ENCODE assay signal across 18 mouse cellular contexts in the genomic region with DNA sequence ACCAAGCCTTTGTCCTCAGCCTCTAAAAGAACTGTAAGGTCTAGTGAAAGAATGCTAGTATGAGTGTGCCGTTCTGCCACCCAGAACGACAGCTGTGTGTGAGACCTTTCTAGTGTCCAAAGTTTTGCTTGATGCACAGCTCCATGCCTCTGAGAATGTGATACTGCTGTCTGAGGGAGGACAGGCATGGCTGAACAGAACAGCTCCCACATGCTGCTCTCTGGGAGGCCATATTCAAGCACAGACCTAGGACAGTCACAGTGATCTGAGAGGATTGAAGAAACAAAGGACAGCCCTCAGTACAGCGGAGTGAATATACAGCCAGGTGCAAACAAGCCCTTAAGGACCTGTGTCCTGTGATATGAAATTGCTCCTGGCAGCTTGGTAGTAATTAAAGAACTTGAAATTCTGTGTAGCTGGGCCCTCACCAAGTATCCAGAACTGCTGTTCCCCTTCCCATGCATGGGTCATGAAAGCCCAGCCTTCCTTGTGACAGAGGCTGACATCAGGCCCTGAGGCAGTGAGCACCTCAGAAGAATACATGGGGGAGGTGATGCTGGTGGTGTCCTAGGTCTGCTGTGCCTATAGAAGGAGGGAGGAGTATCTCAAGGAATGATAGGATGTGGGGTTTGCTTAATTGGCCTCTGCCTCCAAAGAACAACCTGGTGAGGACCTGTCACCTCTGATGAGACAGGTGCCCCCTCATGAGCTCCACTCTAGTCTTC. TPM values are rescaled to one million over a fixed set of nuclear protein-coding genes. Genes with fewer than 3 reads are reported as not detected.
"Had no signal": no experiment of that assay in that cellular context is flagged by ENCODE, and none has a peak within 500 bp of the region (broad histone marks: within the 10 kb centered on the region; RNA-seq: fewer than 3 reads in every experiment).

No protein-coding gene starts in this region.

- H3K27me3 ChIP-seq: limb, embryonic 15.5 days; liver, embryonic 13.5 days; lung, embryonic 15.5 days; megakaryocyte, embryonic 14.5 days; neural tube, embryonic 12.5 days had no signal

- H3K4me2 ChIP-seq: limb, embryonic 15.5 days; liver, embryonic 13.5 days; lung, embryonic 15.5 days; midbrain, embryonic 12.5 days; neural tube, embryonic 12.5 days had no signal

- H3K4me3 ChIP-seq: limb, embryonic 15.5 days; liver, embryonic 13.5 days; lung, embryonic 15.5 days; megakaryocyte, embryonic 14.5 days; midbrain, embryonic 12.5 days; neural tube, embryonic 12.5 days had no signal

- H3K27ac ChIP-seq: limb, embryonic 15.5 days; liver, embryonic 13.5 days; lung, embryonic 15.5 days; macrophage; midbrain, embryonic 12.5 days; neural tube, embryonic 12.5 days; stomach, postnatal 0 days had no signal

- H3K9ac ChIP-seq: limb, embryonic 15.5 days; liver, embryonic 13.5 days; liver, postnatal 0 days; lung, embryonic 15.5 days; midbrain, embryonic 12.5 days; neural tube, embryonic 12.5 days had no signal

- ATAC-seq: intestine, embryonic 16.5 days had no signal

- H3K9me3 ChIP-seq: limb, embryonic 15.5 days; liver, embryonic 13.5 days; lung, embryonic 15.5 days; megakaryocyte, embryonic 14.5 days; midbrain, embryonic 12.5 days; neural tube, embryonic 12.5 days had no signal

- H3K4me1 ChIP-seq: limb, embryonic 15.5 days; liver, embryonic 13.5 days; lung, embryonic 15.5 days; megakaryocyte, embryonic 14.5 days; midbrain, embryonic 12.5 days; neural tube, embryonic 12.5 days had no signal

- H3K36me3 ChIP-seq: limb, embryonic 15.5 days; liver, embryonic 13.5 days; lung, embryonic 15.5 days; midbrain, embryonic 12.5 days; neural tube, embryonic 12.5 days had no signal

- DNase-seq: layer of hippocampus, adult 9-11 months had no signal

RNA-seq across cellular contexts. Expression of gene Amer3, which starts 22.0 kb away (rescaled TPM):
- total RNA-seq: monocyte, adult 5-6 weeks; neutrophil, adult 5-6 weeks had no signal
- polyA plus RNA-seq: liver, embryonic 13.5 days; liver, postnatal 0 days; macrophage had no signal

RNA-seq across cellular contexts. Expression of gene Prss40, which starts 40.7 kb away (rescaled TPM):
- total RNA-seq: layer of hippocampus, adult 18-20 months; layer of hippocampus, postnatal 36 days; left cerebral cortex, adult 8-10 months; left cerebral cortex, postnatal 25 days; monocyte, adult 5-6 weeks; neutrophil, adult 5-6 weeks had no signal
- polyA plus RNA-seq: intestine, embryonic 16.5 days; limb, embryonic 11.5 days; limb, embryonic 15.5 days; liver, embryonic 13.5 days; liver, postnatal 0 days; lung, embryonic 15.5 days; macrophage; midbrain, embryonic 12.5 days; neural tube, embryonic 12.5 days had no signal
